Mouse (Mus musculus) CH12.LX (cell line): ENCODE results near the gene Hkdc1.

Source experiments
- CTCF ChIP-seq, 2 experiments: IDR thresholded peaks in 1 of 2; conservative IDR thresholded peaks in 1 of 2; 2 replicates each; pipeline ENCODE4 v1.5.1; 2011 to 2012; ENCODE audit warnings: low read depth in 2 of 2, low read length in 2 of 2, improper control_type of control experiment in 1 of 2, inconsistent platforms in 1 of 2, mild to moderate bottlenecking in 1 of 2, moderate library complexity in 1 of 2
- ELF1 ChIP-seq: IDR thresholded peaks from 2 replicates; pipeline ENCODE4 v1.6.1; 2014; ENCODE audit warnings: low read depth, mild to moderate bottlenecking, inconsistent platforms, low read length, improper control_type of control experiment
- EP300 ChIP-seq: IDR thresholded peaks from 2 replicates; pipeline ENCODE4 v1.6.1; 2011; ENCODE audit warnings: low read length, improper control_type of control experiment
- GABPA ChIP-seq: IDR thresholded peaks from 2 replicates; pipeline ENCODE4 v1.6.1; 2012; ENCODE audit warnings: low read depth, low read length, improper control_type of control experiment, inconsistent platforms; ENCODE audit not compliant: insufficient replicate concordance
- MAX ChIP-seq: IDR thresholded peaks from 2 replicates; pipeline ENCODE4 v1.6.1; 2011; ENCODE audit warnings: low read length, improper control_type of control experiment
- MEF2A ChIP-seq: IDR thresholded peaks from 2 replicates; pipeline ENCODE4 v1.6.1; 2014; ENCODE audit warnings: low read depth, mild to moderate bottlenecking, inconsistent platforms, low read length, improper control_type of control experiment, borderline replicate concordance
- MXI1 ChIP-seq: IDR thresholded peaks from 2 replicates; pipeline ENCODE4 v1.6.1; 2011; ENCODE audit warnings: mild to moderate bottlenecking, low read depth, low read length, improper control_type of control experiment
- NRF1 ChIP-seq: IDR thresholded peaks from 2 replicates; pipeline ENCODE4 v1.6.1; 2014; ENCODE audit warnings: low read depth, mild to moderate bottlenecking, inconsistent platforms, low read length, improper control_type of control experiment, moderate library complexity
- PAX5 ChIP-seq: IDR thresholded peaks from 2 replicates; pipeline ENCODE4 v1.6.1; 2012; ENCODE audit warnings: low read length, inconsistent platforms, mixed read lengths
- POLR2A ChIP-seq: IDR thresholded peaks from 2 replicates; pipeline ENCODE4 v1.6.1; 2011; ENCODE audit warnings: low read depth, mild to moderate bottlenecking, improper control_type of control experiment, low read length
- POLR2AphosphoS2 ChIP-seq: IDR thresholded peaks from 2 replicates; pipeline ENCODE4 v1.6.1; 2011; ENCODE audit warnings: low read depth, low read length, improper control_type of control experiment
- UBTF ChIP-seq: IDR thresholded peaks from 2 replicates; pipeline ENCODE4 v1.6.1; 2012; ENCODE audit warnings: low read depth, mild to moderate bottlenecking, inconsistent platforms, low read length, improper control_type of control experiment, moderate library complexity
- ZC3H11A ChIP-seq: IDR thresholded peaks from 2 replicates; pipeline ENCODE4 v1.6.1; 2012; ENCODE audit warnings: low read depth, mild to moderate bottlenecking, inconsistent platforms, low read length, improper control_type of control experiment
- ZMIZ1 ChIP-seq: IDR thresholded peaks from 2 replicates; pipeline ENCODE4 v1.6.1; 2012; ENCODE audit warnings: low read depth, mild to moderate bottlenecking, inconsistent platforms, low read length, improper control_type of control experiment

- TF ChIP-seq PAX5 (no peak), UBTF (no peak), EP300 (no peak), GABPA (no peak), CTCF (conservative IDR thresholded peaks at IDR 0.05 in 1 of 2, IDR thresholded peaks at IDR 0.05 in 1 of 2; ENCODE audit: low read depth in 2 of 2, low read length in 2 of 2) (no peak), MXI1 (no peak), POLR2A (no peak), ZMIZ1 (no peak), NRF1 (no peak), MAX (no peak), ELF1 (no peak), MEF2A (no peak), POLR2AphosphoS2 (no peak), ZC3H11A (no peak)
Observed at GRCm38 (mm10) chr10:62404901-62405300, 17.4 kb downstream of the Hkdc1 start.
